Mouse (Mus musculus): ENCODE data around the gene Tex21. TPM values are rescaled to one million over a fixed set of nuclear protein-coding genes. Genes with fewer than 3 reads are reported as not detected.
"Not testable (repeated sequence)": the region's sequence is repeated elsewhere in the genome, so short reads cannot be mapped to it uniquely, and the experiment has no call there.

The Tex21 gene
- polyA plus RNA-seq, 1 experiment from 2014 or later = not detected

GRCm38 (mm10) chr12:76230644-76231043 is 15.9 kb downstream of the Tex21 start:
- 80% methylated on average over 6 of the region's 6 CpGs for WGBS
- Histone ChIP-seq H3K4me3 (no peak overlapping the region), H3K4me1 (no peaks in the 10 kb centered on the region), H3K36me3 (replicated peaks) (no peaks in the 10 kb centered on the region), H3K9me3 (no peaks in the 10 kb centered on the region), H3K27me3 (replicated peaks; ENCODE audit: low read depth, poor library complexity, severe bottlenecking) (peaks cover 5% of the 10 kb centered on the region; the same call in 1 of the 2 replicates), H3K27ac (replicated peaks) (no peak overlapping the region)
- DNase-seq (ENCODE audit: low spot score) = no peak

GRCm38 (mm10) chr12:76222104-76222503 is 24.4 kb downstream of the Tex21 start:
- 47% methylated on average over 4 of the region's 8 CpGs for WGBS
- not testable (repeated sequence) for H3K4me3 ChIP-seq; H3K27ac ChIP-seq (replicated peaks); H3K27me3 ChIP-seq (replicated peaks; ENCODE audit: low read depth, poor library complexity, severe bottlenecking); H3K4me1 ChIP-seq; H3K36me3 ChIP-seq (replicated peaks); DNase-seq (ENCODE audit: low spot score); H3K9me3 ChIP-seq

- no peak for DNase-seq (ENCODE audit: low spot score)
- 68% methylated on average over 11 of the region's 11 CpGs for WGBS
- peaks cover 12% of the 10 kb centered on the region for H3K4me1 ChIP-seq
- no peak overlapping the region for H3K27ac ChIP-seq (replicated peaks)
- no peaks in the 10 kb centered on the region for H3K9me3 ChIP-seq
- H3K4me3 ChIP-seq = no peak overlapping the region
- H3K27me3 ChIP-seq (replicated peaks; ENCODE audit: low read depth, poor library complexity, severe bottlenecking) = no peaks in the 10 kb centered on the region
- H3K36me3 ChIP-seq (replicated peaks) = no peaks in the 10 kb centered on the region
Observed at GRCm38 (mm10) chr12:76216716-76217115, 29.8 kb downstream of the Tex21 start.

GRCm38 (mm10) chr12:76215121-76215520 is 31.4 kb downstream of the Tex21 start:
- no peak for DNase-seq (ENCODE audit: low spot score)
- H3K27ac ChIP-seq (replicated peaks) = no peak overlapping the region
- H3K27me3 ChIP-seq (replicated peaks; ENCODE audit: low read depth, poor library complexity, severe bottlenecking) = no peaks in the 10 kb centered on the region
- no peaks in the 10 kb centered on the region for H3K9me3 ChIP-seq
- peaks cover 12% of the 10 kb centered on the region for H3K4me1 ChIP-seq
- H3K4me3 ChIP-seq = no peak overlapping the region
- WGBS = 22% methylated on average over 5 of the region's 5 CpGs
- no peaks in the 10 kb centered on the region for H3K36me3 ChIP-seq (replicated peaks)

GRCm38 (mm10) chr12:76209429-76209974 is 37.0 kb downstream of the Tex21 start:
- H3K27ac ChIP-seq (replicated peaks) = no peak overlapping the region
- no peaks in the 10 kb centered on the region for H3K36me3 ChIP-seq (replicated peaks)
- no peak overlapping the region for H3K4me3 ChIP-seq
- 88% methylated on average over 5 of the region's 5 CpGs for WGBS
- H3K9me3 ChIP-seq = no peaks in the 10 kb centered on the region
- H3K27me3 ChIP-seq (replicated peaks; ENCODE audit: low read depth, poor library complexity, severe bottlenecking) = no peaks in the 10 kb centered on the region
- H3K4me1 ChIP-seq = no peaks in the 10 kb centered on the region
- DNase-seq (ENCODE audit: low spot score) = no peak

- 70% methylated on average over 4 of the region's 4 CpGs for WGBS
- Histone ChIP-seq H3K27ac (replicated peaks) (no peak overlapping the region), H3K36me3 (replicated peaks) (no peaks in the 10 kb centered on the region), H3K4me3 (no peak overlapping the region), H3K27me3 (replicated peaks; ENCODE audit: low read depth, poor library complexity, severe bottlenecking) (peaks cover 8% of the 10 kb centered on the region), H3K9me3 (no peaks in the 10 kb centered on the region), H3K4me1 (peaks cover 21% of the 10 kb centered on the region)
- no peak for DNase-seq (ENCODE audit: low spot score)
Observed at GRCm38 (mm10) chr12:76200326-76200725, 46.2 kb downstream of the Tex21 start.

GRCm38 (mm10) chr12:76197071-76197470 is 49.5 kb downstream of the Tex21 start:
- DNase-seq (ENCODE audit: low spot score) = no peak
- peaks cover 21% of the 10 kb centered on the region for H3K4me1 ChIP-seq
- no peaks in the 10 kb centered on the region for H3K9me3 ChIP-seq
- no peaks in the 10 kb centered on the region for H3K36me3 ChIP-seq (replicated peaks)
- H3K4me3 ChIP-seq = peak overlapping the region; percentile 54
- peaks cover 15% of the 10 kb centered on the region for H3K27me3 ChIP-seq (replicated peaks; ENCODE audit: low read depth, poor library complexity, severe bottlenecking)
- peak overlapping the region; percentile 37; the same call in 1 of the 2 replicates for H3K27ac ChIP-seq (replicated peaks)
- 31% methylated on average over 8 of the region's 8 CpGs for WGBS

GRCm38 (mm10) chr12:76196709-76197054 is 49.9 kb downstream of the Tex21 start:
- Histone ChIP-seq H3K9me3 (no peaks in the 10 kb centered on the region), H3K27me3 (replicated peaks; ENCODE audit: low read depth, poor library complexity, severe bottlenecking) (peaks cover 15% of the 10 kb centered on the region), H3K36me3 (replicated peaks) (no peaks in the 10 kb centered on the region), H3K4me3 (peak overlapping the region; percentile 54), H3K4me1 (peaks cover 21% of the 10 kb centered on the region), H3K27ac (replicated peaks) (peak overlapping the region; percentile 78; the same call in 1 of the 2 replicates)
- WGBS = 6% methylated on average over 6 of the region's 6 CpGs
- DNase-seq (ENCODE audit: low spot score) = peak; percentile 84

- 1% methylated on average over 22 of the region's 22 CpGs for WGBS
- DNase-seq (ENCODE audit: low spot score) = peak; percentile 91
- Histone ChIP-seq H3K36me3 (replicated peaks) (no peaks in the 10 kb centered on the region), H3K9me3 (no peaks in the 10 kb centered on the region), H3K4me1 (peaks cover 21% of the 10 kb centered on the region), H3K27me3 (replicated peaks; ENCODE audit: low read depth, poor library complexity, severe bottlenecking) (peaks cover 15% of the 10 kb centered on the region), H3K27ac (replicated peaks) (peak overlapping the region; percentile 78), H3K4me3 (peak overlapping the region; percentile 54)
Observed at GRCm38 (mm10) chr12:76195912-76196708, 50.4 kb downstream of the Tex21 start.

GRCm38 (mm10) chr12:76194526-76194925 is 52.0 kb downstream of the Tex21 start:
- whole genome bisulfite sequencing = 72% methylated on average over 3 of the region's 3 CpGs

GRCm38 (mm10) chr12:76190940-76191339 is 55.6 kb downstream of the Tex21 start:
- peak; percentile 44 for DNase-seq (ENCODE audit: low spot score)
- H3K36me3 ChIP-seq (replicated peaks) = no peaks in the 10 kb centered on the region
- H3K27ac ChIP-seq (replicated peaks) = no peak overlapping the region
- 56% methylated on average over 11 of the region's 11 CpGs for WGBS
- no peak overlapping the region for H3K4me3 ChIP-seq
- peaks cover 6% of the 10 kb centered on the region for H3K4me1 ChIP-seq
- H3K9me3 ChIP-seq = peaks cover 3% of the 10 kb centered on the region; the same call in 1 of the 2 replicates
- H3K27me3 ChIP-seq (replicated peaks; ENCODE audit: low read depth, poor library complexity, severe bottlenecking) = peaks cover 12% of the 10 kb centered on the region

More at GRCm38 (mm10) chr12:76194526-76194925, 52.0 kb downstream of the Tex21 start:
- Histone ChIP-seq H3K36me3 (replicated peaks) (no peaks in the 10 kb centered on the region), H3K9me3 (peaks cover 3% of the 10 kb centered on the region; the same call in 1 of the 2 replicates), H3K4me1 (peaks cover 21% of the 10 kb centered on the region), H3K27me3 (replicated peaks; ENCODE audit: low read depth, poor library complexity, severe bottlenecking) (peaks cover 15% of the 10 kb centered on the region), H3K27ac (replicated peaks) (no peak overlapping the region), H3K4me3 (no peak overlapping the region)
- no peak for DNase-seq (ENCODE audit: low spot score)

- WGBS = 42% methylated on average over 8 of the region's 8 CpGs
- DNase-seq (ENCODE audit: low spot score) = peak; percentile 44
Observed at GRCm38 (mm10) chr12:76187849-76188248, 58.7 kb downstream of the Tex21 start.

GRCm38 (mm10) chr12:76186473-76186872 is 60.1 kb downstream of the Tex21 start:
- H3K36me3 ChIP-seq (replicated peaks) = no peaks in the 10 kb centered on the region
- H3K4me3 ChIP-seq = no peak overlapping the region
- no peak for DNase-seq (ENCODE audit: low spot score)
- WGBS = 92% methylated on average over 1 of the region's 1 CpGs
- H3K9me3 ChIP-seq = peaks cover 3% of the 10 kb centered on the region; the same call in 1 of the 2 replicates
- no peak overlapping the region for H3K27ac ChIP-seq (replicated peaks)
- no peaks in the 10 kb centered on the region for H3K27me3 ChIP-seq (replicated peaks; ENCODE audit: low read depth, poor library complexity, severe bottlenecking)
- H3K4me1 ChIP-seq = no peaks in the 10 kb centered on the region

More at GRCm38 (mm10) chr12:76187849-76188248, 58.7 kb downstream of the Tex21 start:
- H3K9me3 ChIP-seq = peaks cover 3% of the 10 kb centered on the region; the same call in 1 of the 2 replicates
- no peak overlapping the region for H3K4me3 ChIP-seq
- H3K27me3 ChIP-seq (replicated peaks; ENCODE audit: low read depth, poor library complexity, severe bottlenecking) = no peaks in the 10 kb centered on the region
- no peak overlapping the region for H3K27ac ChIP-seq (replicated peaks)
- H3K36me3 ChIP-seq (replicated peaks) = no peaks in the 10 kb centered on the region
- no peaks in the 10 kb centered on the region for H3K4me1 ChIP-seq

All from embryonic facial prominence, embryonic 10.5 days (tissue).